Mouse (Mus musculus) lung, postnatal 36 days (tissue): ENCODE measurements at regions not wholly inside any gene's neighbourhood (a gene's known extent, or its start where the extent isn't known, plus 50 kb on each side); places are given as distances from the start of the nearest gene placed in this dataset.
"Not testable (repeated sequence)": the region's sequence is repeated elsewhere in the genome, so short reads cannot be mapped to it uniquely, and the experiment has no call there.

ENCODE experiments used
- DNase-seq: peaks from one replicate; pipeline ENCODE4 v3.0.0; 2022; ENCODE audit warnings: mixed read lengths

DNA sequence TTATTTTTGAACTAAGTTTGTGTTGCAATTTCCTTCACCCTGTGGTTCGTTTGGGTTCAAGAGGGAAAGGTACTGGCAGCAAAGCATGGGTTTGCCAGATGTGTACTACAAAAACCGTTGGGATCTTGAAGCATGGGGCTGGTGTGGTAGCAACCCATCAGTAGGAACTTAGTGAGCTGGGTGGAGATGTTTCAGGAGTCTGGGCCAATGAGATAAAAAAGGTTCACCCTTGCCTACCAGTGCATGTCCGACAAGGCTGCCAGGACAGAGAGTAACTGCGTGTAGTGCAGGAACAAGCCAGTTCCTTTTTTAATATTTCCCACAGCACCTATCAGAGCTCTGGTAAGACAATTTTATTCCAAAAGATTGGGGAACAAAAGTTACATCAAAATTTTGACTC lies 343.3 kb downstream of the Hdgfl1 start:
- no peak for DNase-seq

DNA sequence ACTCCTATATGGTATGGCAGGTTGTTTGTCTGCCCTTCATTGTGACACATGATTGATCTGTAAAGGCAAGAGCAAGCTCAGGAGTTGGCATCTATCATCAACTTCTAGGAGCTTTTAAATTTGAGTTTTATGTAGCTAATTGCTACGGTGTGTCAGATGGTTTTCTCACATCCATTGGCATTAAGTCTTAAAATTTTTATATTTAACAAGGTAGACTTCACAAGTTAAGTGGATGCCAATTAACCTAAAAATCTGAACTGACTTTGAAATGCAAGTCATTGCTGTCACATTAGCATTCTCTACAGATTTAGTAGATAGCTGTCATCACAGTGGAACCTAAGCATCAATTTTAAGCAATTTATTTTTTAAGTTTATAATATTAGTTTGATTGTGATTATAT lies 345.5 kb downstream of the Hdgfl1 start:
- DNase-seq: no peak

- no peak for DNase-seq
Measured at GRCm38 (mm10) chr13:26405757-26406156, 364.2 kb downstream of the Hdgfl1 start.

GRCm38 (mm10) chr13:26404707-26405106 lies 365.3 kb downstream of the Hdgfl1 start:
- peak; percentile 42 for DNase-seq

DNA sequence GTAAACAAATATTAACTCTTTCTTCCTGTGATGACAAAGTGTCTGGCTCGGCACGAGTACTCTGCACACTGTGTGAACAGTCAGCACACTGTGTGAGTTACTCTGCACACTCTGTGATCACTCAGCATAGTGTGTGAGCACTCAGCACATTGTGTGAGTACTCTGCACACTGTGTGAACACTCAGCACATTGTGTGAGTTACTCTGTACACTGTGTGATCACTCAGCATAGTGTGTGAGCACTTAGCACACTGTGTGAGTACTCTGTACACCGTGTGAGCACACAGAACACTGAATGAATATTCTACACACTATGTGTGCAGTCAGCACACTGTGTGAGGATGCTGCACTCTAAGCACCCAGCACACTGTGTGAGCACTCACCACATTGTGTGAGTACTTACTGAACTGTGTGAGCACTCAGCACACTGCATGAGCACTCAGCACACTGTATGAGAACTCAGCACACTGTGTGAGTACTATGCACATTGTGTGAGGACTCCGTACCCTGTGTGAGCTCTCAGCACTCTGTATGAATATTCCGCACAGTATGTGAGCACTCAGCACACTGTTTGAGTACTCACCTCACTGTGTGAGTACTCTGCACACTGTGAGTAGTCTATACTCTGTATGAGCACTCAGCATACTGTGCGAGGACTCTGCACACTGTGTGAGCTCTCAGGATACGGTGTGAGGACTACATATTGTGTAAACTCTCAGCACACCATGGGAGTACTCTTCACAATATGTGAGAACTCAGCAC lies 381.9 kb downstream of the Hdgfl1 start:
- DNase-seq: no peak

GRCm38 (mm10) chr13:26382631-26383030 lies 387.3 kb downstream of the Hdgfl1 start:
- no peak for DNase-seq

- DNase-seq: no peak
Measured at GRCm38 (mm10) chr13:26382154-26382553, 387.8 kb downstream of the Hdgfl1 start.

DNA sequence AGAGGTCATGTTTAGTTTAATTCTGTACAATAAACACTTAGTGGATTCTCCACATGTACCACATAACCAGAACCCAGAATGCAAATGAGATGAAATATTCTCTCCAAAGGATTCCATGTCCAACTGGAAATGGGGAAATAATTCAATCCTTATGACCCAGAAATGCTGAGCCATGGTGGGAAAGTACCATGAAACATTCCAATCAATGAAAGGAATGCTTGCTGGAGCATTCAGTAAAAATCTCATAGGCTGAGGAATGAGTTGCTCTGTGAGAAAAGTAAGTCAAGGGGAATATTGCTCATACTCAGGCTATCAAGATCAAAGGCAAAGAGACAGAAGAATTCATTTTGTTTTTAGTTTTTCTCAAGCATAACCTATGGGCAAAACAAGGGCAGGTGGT lies 394.4 kb downstream of the Hdgfl1 start:
- DNase-seq: no peak

GRCm38 (mm10) chr13:26365911-26366310 lies 404.1 kb downstream of the Hdgfl1 start:
- not testable (repeated sequence) for DNase-seq

DNA sequence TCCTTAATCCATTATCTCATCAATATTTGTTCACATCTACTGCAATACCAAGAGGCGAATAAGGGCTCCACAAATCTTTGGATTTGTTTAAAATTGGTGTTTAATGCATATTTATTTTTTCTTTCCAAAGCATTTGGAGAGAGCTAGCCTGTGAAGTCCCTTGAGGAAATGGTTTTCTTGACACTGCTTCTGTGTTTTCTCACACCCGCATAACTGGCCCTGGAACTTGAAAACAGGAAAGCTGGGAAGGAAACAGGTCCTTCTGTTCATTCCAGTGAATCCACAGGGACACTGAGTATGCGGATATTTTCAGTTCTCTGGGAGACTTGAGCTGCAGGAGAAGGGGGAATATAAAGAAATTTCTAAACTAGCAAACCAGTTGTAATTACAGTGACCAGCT lies 413.6 kb downstream of the Hdgfl1 start:
- DNase-seq: no peak

DNA sequence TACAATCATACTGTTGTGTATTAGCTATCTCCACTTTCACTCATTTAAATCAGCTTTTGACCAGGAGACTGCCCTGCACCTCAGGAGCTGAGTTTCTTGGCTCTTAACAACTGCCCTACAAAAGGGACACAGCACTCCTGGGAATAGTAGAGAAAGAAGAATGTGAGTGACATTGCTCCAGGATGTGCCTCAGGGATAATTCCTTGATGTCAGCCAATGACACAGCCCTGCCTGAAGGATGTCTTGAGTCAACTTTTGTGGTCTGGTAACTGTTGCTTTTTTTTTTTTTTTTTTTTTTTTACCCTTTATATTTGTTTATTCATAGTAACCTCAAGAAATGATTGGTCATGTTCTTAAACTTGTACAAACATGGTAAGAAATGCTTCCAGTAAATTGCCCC lies 415.5 kb downstream of the Hdgfl1 start:
- no peak for DNase-seq

GRCm38 (mm10) chr13:26350510-26350909 lies 419.5 kb downstream of the Hdgfl1 start:
- DNase-seq: peak; percentile 39

- DNase-seq: no peak
Measured at GRCm38 (mm10) chr13:26338795-26339194, 431.2 kb downstream of the Hdgfl1 start.

GRCm38 (mm10) chr13:26325066-26325465 lies 444.9 kb downstream of the Hdgfl1 start:
- DNase-seq: no peak

- peak; percentile 42 for DNase-seq
Measured at GRCm38 (mm10) chr13:26324633-26325032, 445.3 kb downstream of the Hdgfl1 start.

GRCm38 (mm10) chr13:26318557-26318956 lies 451.4 kb downstream of the Hdgfl1 start:
- no peak for DNase-seq

GRCm38 (mm10) chr13:26312246-26313010 lies 457.5 kb downstream of the Hdgfl1 start:
- no peak for DNase-seq

DNA sequence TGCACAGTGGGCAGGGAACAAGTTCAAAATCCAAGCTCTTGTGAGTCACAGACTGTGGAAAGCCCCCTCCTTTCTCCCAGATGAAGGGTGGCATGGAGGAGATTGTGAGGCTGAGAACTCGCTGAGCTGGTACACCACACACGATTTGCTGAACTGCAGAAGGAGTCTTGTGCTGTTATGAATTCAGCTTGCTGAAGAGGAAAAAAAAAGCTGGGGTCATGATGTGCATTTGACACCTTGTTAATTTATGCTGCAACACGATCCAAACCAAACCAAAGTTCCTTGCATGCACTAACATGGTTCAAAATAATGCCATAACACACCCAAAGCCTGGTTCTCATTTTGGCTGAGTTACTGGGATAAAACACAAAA lies 485.9 kb downstream of the Hdgfl1 start:
- DNase-seq: no peak

- DNase-seq: no peak
Measured at GRCm38 (mm10) chr13:26283397-26284072, 486.4 kb downstream of the Hdgfl1 start.

DNA sequence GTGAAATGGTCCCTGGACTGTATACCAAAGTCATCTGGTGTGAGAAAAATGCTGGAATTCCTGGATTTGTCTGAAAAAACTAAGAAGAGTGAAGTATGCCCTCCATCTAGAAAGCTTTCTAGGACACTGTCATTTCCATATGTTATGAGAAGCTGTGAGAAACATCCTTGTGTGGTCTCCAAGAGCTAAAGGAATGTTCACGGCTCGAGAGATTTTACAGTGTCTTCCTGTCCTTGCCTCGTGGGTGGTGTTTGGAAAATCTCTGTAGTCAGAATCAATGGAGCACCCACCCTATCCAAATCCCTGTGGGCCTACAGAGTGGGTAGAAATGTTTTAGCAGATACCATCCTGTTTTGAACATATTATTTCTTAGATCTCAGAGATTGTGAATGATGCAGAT lies 487.7 kb downstream of the Hdgfl1 start:
- DNase-seq: no peak

- DNase-seq: no peak
Measured at GRCm38 (mm10) chr13:26272850-26273249, 497.1 kb downstream of the Hdgfl1 start.

GRCm38 (mm10) chr13:26267501-26267900 lies 502.5 kb downstream of the Hdgfl1 start:
- no peak for DNase-seq

DNA sequence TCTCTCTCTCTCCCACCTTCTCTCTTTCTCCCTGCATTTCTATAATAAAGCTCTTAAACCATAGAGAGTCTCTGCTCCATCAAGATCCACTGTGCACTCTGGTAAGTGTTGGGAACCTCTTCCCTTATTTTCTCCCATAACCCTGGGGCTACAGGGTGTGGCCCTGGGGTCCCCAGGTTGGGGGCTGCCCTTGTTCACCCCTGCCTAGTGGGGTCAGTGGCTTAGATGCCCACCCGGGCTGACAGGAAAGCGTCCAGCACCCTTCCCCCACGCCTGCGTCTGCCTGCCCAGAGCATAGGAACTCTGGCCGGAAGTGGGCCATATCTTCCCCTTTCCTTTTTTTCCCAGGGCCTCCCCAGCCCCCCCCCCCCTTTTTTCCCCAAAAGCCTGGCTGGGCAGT lies 534.0 kb downstream of the Hdgfl1 start:
- DNase-seq: no peak

DNA sequence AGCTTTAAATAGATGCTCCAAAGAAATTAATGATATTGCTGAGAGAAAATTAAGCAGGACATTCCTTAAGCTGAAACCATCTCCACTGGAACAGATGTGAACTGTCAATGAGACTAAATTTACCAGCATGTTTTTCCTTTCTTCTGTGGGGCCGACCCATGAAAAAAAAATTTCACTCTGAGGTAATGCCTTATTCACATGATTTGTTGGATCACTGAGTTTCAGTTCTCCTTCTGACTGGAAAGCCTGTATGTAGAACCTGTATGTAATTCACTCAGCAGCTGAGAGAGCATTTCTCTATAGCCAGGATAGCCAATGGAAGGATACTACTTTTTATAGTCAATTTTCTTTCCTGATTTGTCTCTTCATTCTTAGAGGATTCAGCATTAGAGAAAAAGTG lies 535.3 kb downstream of the Hdgfl1 start:
- DNase-seq: peak; percentile 9
